Mouse (Mus musculus) ovary, adult 18-20 months (tissue): Measurements from ENCODE around the gene Sppl2a.
A peak's percentile ranks its signal among the peaks of the same experiment; 100 is the strongest.
"Not testable (repeated sequence)": the region's sequence is repeated elsewhere in the genome, so short reads cannot be mapped to it uniquely, and the experiment has no call there.

Source experiments
- DNase-seq: peaks from one replicate; pipeline ENCODE4 v3.0.0; 2022; ENCODE audit warnings: low spot score, mixed read lengths

Gene Sppl2a

DNA sequence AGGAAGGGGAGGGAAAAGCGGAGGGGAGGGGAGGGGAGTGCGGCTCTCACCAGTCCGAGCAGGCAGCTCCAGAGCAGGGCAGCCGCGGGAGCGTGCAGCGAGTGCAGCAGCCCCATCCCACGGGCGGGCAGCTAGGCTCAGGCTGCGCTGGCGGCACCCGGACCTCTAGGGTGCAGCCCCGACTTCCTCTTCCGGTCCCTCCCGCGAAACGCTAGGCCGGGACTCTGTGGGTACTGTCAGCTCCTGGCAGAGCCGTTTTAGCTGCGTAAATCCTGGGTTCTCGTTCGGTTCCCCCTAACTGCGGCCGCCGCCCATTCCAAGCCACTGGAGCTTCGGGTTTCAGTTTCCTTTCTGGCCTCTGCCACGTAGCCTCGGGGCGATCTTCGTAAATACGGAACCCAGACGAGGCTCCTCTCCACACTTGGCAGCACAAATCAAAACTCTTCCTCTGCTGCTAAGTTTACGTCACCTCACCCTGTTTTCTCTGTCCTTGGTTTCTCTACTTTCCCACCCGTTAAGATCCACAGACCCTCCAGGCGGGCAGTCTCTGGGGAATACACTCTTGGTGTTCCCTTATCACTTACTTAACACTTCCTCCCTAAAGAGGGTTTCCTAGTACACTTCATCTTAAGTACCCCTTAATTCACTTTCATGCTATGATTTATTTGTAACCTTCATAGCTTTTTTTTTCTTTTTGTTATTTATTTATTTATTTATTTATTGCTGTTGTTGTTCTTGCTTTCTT lies at the start of gene Sppl2a:
Sppl2a (minus strand) TSS at position 339 of the 745 bp plus-strand sequence.
- peak; percentile 89 for DNase-seq

- no peak for DNase-seq
Measured at GRCm38 (mm10) chr2:126977428-126977827, 44.4 kb upstream of the Sppl2a start.

DNA sequence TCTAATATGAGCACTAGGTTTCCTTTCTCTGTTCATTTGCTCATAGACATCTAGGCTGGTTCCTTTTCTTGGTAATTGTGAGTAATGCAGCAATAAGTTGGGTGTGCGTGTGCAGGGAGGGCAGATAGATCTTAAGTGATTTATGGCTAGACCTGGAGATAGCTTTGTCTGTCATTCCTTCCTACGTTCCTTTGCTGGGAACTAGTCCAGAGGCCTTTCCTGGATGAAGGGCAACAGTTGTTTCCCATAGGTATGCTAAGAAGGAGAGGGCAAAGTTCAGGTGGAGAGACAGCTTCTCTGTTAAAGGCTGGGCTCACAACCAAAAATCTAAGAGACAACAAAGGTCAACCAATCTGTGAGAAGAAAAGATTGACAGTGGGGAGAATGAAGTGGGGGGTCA lies 28.7 kb upstream of the Sppl2a start:
- no peak for DNase-seq

DNA sequence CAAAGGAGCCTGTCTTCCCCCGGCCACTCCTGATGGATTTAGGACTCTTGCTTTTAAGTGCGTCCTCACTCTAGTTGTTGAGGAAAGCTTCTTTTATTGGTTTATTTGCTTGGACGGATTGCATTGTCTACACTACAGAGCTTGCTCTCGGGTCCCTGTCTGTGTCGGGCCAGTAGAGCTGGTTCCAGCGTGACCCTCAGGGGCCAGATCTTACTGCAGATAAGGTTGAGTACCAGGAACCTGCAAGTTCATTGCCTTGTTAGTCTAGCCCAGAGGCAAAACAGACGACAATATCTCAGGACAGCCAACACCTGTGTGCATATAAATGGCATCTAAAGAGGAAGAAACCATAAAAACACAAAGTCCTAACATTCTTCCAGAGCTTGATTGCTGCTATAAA lies 22.6 kb upstream of the Sppl2a start:
- DNase-seq: no peak

- peak; percentile 40 for DNase-seq
Measured at GRCm38 (mm10) chr2:126951085-126951484, 18.1 kb upstream of the Sppl2a start.

DNA sequence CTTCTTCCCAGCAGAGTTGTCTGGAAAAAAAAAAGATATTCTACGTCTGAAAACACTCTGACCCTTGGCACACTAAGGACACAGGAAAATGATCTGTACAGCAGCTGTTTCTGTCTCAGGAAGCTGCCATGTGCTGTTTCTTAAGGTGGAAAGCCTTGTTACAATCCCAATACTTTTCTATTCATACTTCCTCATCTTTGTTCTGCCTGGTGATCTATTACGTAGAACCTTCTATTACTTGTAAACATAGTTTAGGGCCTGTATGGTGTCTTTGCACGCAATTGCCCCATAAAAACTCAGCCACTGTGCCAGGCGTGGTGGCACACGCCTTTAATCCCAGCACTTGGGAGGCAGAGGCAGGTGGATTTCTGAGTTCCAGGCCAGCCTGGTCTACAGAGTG lies 17.4 kb upstream of the Sppl2a start:
- DNase-seq: no peak

- peak; percentile 37 for DNase-seq
Measured at GRCm38 (mm10) chr2:126949856-126950255, 16.8 kb upstream of the Sppl2a start.

DNA sequence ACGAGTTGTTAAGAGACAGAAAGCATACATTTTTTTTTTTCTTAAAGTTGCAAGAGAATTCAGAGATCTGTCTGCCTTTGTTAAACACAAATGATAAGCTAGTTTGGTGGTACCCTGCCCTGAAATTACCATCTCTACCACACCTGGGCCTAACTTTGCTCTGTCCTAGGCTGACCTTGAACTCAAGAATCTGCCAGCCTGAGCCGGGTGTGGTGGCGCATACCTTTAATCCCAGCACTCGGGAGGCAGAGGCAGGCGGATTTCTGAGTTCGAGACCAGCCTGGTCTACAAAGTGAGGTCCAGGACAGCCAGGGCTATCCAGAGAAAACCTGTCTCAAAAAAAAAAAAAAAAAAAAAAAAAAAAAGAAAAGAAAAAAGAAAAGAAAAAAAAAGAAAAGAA lies 16.3 kb upstream of the Sppl2a start:
- not testable (repeated sequence) for DNase-seq

DNA sequence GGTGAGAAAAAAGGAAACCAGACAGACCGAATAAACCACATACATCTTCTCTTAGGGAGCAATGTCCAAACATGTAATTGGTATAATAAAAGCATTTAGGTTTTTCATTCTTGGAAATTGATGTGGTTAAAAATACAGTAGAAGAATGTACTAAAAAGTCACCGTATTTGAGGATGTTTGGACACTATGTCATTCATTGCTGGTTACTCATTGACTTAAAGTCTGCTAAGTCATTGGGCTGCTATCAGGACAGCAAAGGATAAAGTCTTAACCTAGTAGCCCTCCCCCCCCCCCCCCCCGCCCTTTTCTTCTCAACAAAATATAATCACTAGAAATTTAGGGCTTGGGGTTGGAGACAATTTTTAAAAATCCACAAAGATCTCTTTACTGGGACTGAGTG lies 15.2 kb upstream of the Sppl2a start:
- DNase-seq: no peak

- no peak for DNase-seq
Measured at GRCm38 (mm10) chr2:126947646-126948045, 14.6 kb upstream of the Sppl2a start.

GRCm38 (mm10) chr2:126943211-126943610 lies 10.2 kb upstream of the Sppl2a start:
- no peak for DNase-seq

DNA sequence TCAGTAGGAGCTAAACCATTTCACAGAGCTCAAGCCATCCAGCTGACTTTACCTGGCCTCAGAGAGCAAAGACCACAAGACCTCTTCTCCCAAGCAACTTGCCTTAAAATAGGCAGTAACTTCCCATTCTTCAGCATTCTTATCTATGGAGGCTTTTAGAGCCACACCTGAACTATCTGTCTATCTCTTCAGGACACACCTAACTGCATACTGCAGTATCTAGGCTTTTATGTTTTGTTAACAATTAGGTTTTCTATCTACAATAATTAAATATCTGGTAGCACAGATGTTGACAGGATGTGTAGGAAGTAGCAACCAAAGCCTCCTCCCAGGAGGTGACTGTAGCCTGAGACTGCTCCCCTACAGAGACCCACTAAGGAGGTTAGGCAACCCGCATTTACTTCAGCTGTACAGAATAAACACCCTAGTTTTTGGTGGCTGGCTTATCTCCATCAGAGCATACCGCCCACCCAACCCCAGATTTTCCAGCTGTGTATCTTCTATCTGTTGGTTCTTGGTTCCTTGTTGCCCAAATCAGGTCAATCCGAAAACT lies 7.4 kb upstream of the Sppl2a start:
- no peak for DNase-seq

GRCm38 (mm10) chr2:126938069-126938468 lies 5.0 kb upstream of the Sppl2a start:
- DNase-seq: no peak

DNA sequence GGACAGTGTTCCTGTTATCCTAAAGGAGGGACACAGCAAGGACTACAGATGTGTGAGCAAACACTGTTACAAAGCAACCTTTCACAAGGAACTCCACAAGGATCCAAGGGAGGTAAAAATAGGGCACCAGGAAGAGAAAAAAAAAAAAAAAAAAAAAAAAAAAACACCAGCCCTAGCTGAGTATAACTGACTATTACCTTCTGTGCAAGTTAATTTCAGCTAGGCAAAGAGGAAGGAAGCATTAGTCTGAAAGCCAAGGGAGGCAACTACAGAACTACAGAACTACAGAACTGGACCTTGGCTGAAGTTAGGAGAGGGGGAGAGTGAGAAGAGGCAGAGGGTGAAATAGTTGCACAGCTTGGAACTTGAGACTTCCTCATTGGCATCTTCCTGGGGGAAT lies 886 bp upstream of the Sppl2a start:
- no peak for DNase-seq

GRCm38 (mm10) chr2:126932261-126932896 lies 656 bp downstream of the Sppl2a start:
- DNase-seq: no peak

- DNase-seq: no peak
Measured at GRCm38 (mm10) chr2:126931784-126932183, 1.3 kb downstream of the Sppl2a start.

- no peak for DNase-seq
Measured at GRCm38 (mm10) chr2:126928681-126929080, 4.4 kb downstream of the Sppl2a start.

DNA sequence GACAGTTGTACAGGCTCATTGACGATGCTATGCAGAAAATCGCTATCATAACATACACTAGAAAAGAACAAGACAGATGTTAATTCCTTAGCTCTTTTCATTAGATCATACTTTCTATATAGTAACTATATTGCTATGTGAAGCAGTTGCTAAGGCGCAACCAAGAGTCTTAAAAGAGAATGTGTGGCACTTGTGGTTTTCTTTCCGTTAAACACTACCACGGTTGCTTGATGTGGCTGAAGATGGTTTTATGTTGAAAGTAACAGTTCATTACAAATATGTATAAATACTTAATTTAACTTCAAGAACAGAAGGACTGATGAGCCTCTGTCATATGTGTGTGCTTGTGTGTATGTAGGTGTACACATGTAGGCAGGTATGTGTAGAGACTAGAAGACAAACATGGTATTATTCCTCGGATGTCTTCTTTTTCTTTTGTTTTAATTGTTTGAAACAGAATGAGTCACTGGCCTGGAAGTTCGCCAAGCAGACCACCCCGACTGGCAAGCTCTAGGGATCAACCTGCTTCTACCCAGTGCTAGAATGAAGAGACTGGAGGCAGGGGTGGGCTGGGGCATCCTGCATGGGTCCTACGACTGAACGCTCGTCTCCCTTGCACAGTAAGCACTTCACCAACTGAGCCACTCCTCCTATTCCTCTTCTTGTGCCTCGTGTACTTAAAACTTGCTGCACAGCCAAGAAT lies 12.5 kb downstream of the Sppl2a start:
- no peak for DNase-seq

- no peak for DNase-seq
Measured at GRCm38 (mm10) chr2:126916236-126916635, 16.8 kb downstream of the Sppl2a start.

DNA sequence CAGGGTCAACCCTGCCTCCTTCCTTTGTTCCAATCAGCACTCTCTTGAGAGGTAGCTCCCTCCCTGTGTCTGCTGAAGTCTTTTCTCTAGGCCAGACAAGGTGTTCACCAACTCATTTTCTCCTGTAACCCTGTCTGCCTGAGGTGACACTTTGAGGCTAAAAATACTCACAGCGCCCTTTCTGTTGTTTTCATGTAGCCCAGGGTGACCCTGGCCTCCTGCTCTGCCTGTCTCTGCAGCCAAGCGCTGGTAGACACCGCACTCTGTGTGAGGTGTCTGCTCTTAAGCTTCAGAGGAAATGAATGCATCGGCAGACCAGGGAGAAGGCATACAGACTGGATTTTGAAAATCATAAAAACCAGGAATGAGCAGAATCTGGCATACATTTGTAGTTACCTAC lies 18.9 kb downstream of the Sppl2a start:
- DNase-seq: no peak

- DNase-seq: no peak
Measured at GRCm38 (mm10) chr2:126904162-126904561, 28.9 kb downstream of the Sppl2a start.

- no peak for DNase-seq
Measured at GRCm38 (mm10) chr2:126897511-126897910, 35.5 kb downstream of the Sppl2a start.

- no peak for DNase-seq
Measured at GRCm38 (mm10) chr2:126896941-126897340, 36.1 kb downstream of the Sppl2a start.
